Mouse (Mus musculus): ENCODE results near the gene Fuca1. TPM values are rescaled to one million over a fixed set of nuclear protein-coding genes. Genes with fewer than 3 reads are reported as not detected.
"Not testable (repeated sequence)": the region's sequence is repeated elsewhere in the genome, so short reads cannot be mapped to it uniquely, and the experiment has no call there.

Fuca1 gene
- polyA plus RNA-seq, 1 experiment: 29.8 TPM

GRCm38 (mm10) chr4:135934708-135935500, 14.4 kb downstream of the Fuca1 start:
- no peak for TF ChIP-seq MYOG (IDR thresholded peaks at IDR 0.05; ENCODE audit: control insufficient read depth in 1 of 3, insufficient read depth in 1 of 3, insufficient read length in 2 of 3, low read depth in 2 of 3)
- TF ChIP-seq SRF (IDR thresholded peaks at IDR 0.05; ENCODE audit: control insufficient read depth, insufficient read length, low read depth): no peak
- no peak for TF ChIP-seq CEBPB (IDR thresholded peaks at IDR 0.05; ENCODE audit: insufficient read depth, poor library complexity, severe bottlenecking)
- TF ChIP-seq TCF12 (IDR thresholded peaks at IDR 0.05; ENCODE audit: insufficient read depth, poor library complexity, severe bottlenecking): no peak
- TF ChIP-seq USF1 (IDR thresholded peaks at IDR 0.05; ENCODE audit: low read depth): no peak
- no peak for TF ChIP-seq REST (IDR thresholded peaks at IDR 0.05; ENCODE audit: insufficient read depth, insufficient read length)
- TF ChIP-seq POLR2A (IDR thresholded peaks at IDR 0.05; ENCODE audit: insufficient read length, low read depth): no peak
- TF ChIP-seq MYOD1 (IDR thresholded peaks at IDR 0.05; ENCODE audit: control insufficient read depth in 1 of 3, insufficient read length in 2 of 3, low read depth in 2 of 3): no peak
- TF ChIP-seq POLR2AphosphoS2 (IDR thresholded peaks at IDR 0.05; ENCODE audit: insufficient read length, low read depth): no peak
- TF ChIP-seq E2F4 (IDR thresholded peaks at IDR 0.05; ENCODE audit: insufficient read depth): no peak
- Histone ChIP-seq H3ac (ENCODE audit: control insufficient read depth, insufficient read length) (no peak overlapping the region), H3K27me3 (ENCODE audit: control insufficient read depth, insufficient read depth, insufficient read length) (no peaks in the 10 kb centered on the region), H3K4me2 (ENCODE audit: low read depth) (no peak overlapping the region), H3K79me2 (ENCODE audit: control insufficient read depth, insufficient read depth) (no peaks in the 10 kb centered on the region), H3K36me3 (ENCODE audit: control insufficient read depth, insufficient read depth) (peaks cover 11% of the 10 kb centered on the region), H3K4me3 (no peak overlapping the region)

- Histone ChIP-seq H3K79me2 (ENCODE audit: control insufficient read depth, insufficient read depth) (no peaks in the 10 kb centered on the region), H3K4me3 (no peak overlapping the region), H3K27me3 (ENCODE audit: control insufficient read depth, insufficient read depth, insufficient read length) (no peaks in the 10 kb centered on the region), H3K4me2 (ENCODE audit: low read depth) (no peak overlapping the region), H3ac (ENCODE audit: control insufficient read depth, insufficient read length) (no peak overlapping the region), H3K36me3 (ENCODE audit: control insufficient read depth, insufficient read depth) (peaks cover 11% of the 10 kb centered on the region)
- no peak for TF ChIP-seq MYOD1 (IDR thresholded peaks at IDR 0.05; ENCODE audit: control insufficient read depth in 1 of 3, insufficient read length in 2 of 3, low read depth in 2 of 3)
These were observed 15.0 kb downstream of the Fuca1 start for GRCm38 (mm10) chr4:135935502-135935901.

- Histone ChIP-seq H3K4me2 (ENCODE audit: low read depth) (no peak overlapping the region), H3K36me3 (ENCODE audit: control insufficient read depth, insufficient read depth) (peaks cover 5% of the 10 kb centered on the region), H3ac (ENCODE audit: control insufficient read depth, insufficient read length) (no peak overlapping the region), H3K27me3 (ENCODE audit: control insufficient read depth, insufficient read depth, insufficient read length) (no peaks in the 10 kb centered on the region), H3K79me2 (ENCODE audit: control insufficient read depth, insufficient read depth) (no peaks in the 10 kb centered on the region), H3K4me3 (no peak overlapping the region)
- no peak for TF ChIP-seq TCF12 (IDR thresholded peaks at IDR 0.05; ENCODE audit: insufficient read depth, poor library complexity, severe bottlenecking)
- TF ChIP-seq POLR2AphosphoS2 (IDR thresholded peaks at IDR 0.05; ENCODE audit: insufficient read length, low read depth): no peak
- TF ChIP-seq CEBPB (IDR thresholded peaks at IDR 0.05; ENCODE audit: insufficient read depth, poor library complexity, severe bottlenecking): no peak
- TF ChIP-seq SRF (IDR thresholded peaks at IDR 0.05; ENCODE audit: control insufficient read depth, insufficient read length, low read depth): no peak
- TF ChIP-seq MAX (IDR thresholded peaks at IDR 0.05; ENCODE audit: low read depth): no peak
- TF ChIP-seq MYOD1 (IDR thresholded peaks at IDR 0.05; ENCODE audit: control insufficient read depth in 1 of 3, insufficient read length in 2 of 3, low read depth in 2 of 3): no peak
These were observed 18.3 kb downstream of the Fuca1 start for GRCm38 (mm10) chr4:135938858-135939257.

- not testable (repeated sequence) for H3K4me2 ChIP-seq (ENCODE audit: low read depth); H3K27me3 ChIP-seq (ENCODE audit: control insufficient read depth, insufficient read depth, insufficient read length); H3K36me3 ChIP-seq (ENCODE audit: control insufficient read depth, insufficient read depth); H3K79me2 ChIP-seq (ENCODE audit: control insufficient read depth, insufficient read depth); H3K4me3 ChIP-seq; H3ac ChIP-seq (ENCODE audit: control insufficient read depth, insufficient read length)
These were observed 20.5 kb downstream of the Fuca1 start for GRCm38 (mm10) chr4:135941026-135941425.

- Histone ChIP-seq H3K27me3 (ENCODE audit: control insufficient read depth, insufficient read depth, insufficient read length) (no peaks in the 10 kb centered on the region), H3ac (ENCODE audit: control insufficient read depth, insufficient read length) (no peak overlapping the region), H3K79me2 (ENCODE audit: control insufficient read depth, insufficient read depth) (peaks cover 8% of the 10 kb centered on the region), H3K4me2 (ENCODE audit: low read depth) (no peak overlapping the region), H3K4me3 (no peak overlapping the region), H3K36me3 (ENCODE audit: control insufficient read depth, insufficient read depth) (no peaks in the 10 kb centered on the region)
- TF ChIP-seq MYOG (IDR thresholded peaks at IDR 0.05; ENCODE audit: control insufficient read depth in 1 of 3, insufficient read depth in 1 of 3, insufficient read length in 2 of 3, low read depth in 2 of 3) (no peak), TCF3 (IDR thresholded peaks at IDR 0.05; ENCODE audit: insufficient read length, low read depth) (no peak), TCF12 (IDR thresholded peaks at IDR 0.05; ENCODE audit: insufficient read depth, poor library complexity, severe bottlenecking) (no peak), USF1 (IDR thresholded peaks at IDR 0.05; ENCODE audit: low read depth) (no peak), MAX (IDR thresholded peaks at IDR 0.05; ENCODE audit: low read depth) (no peak), REST (IDR thresholded peaks at IDR 0.05; ENCODE audit: insufficient read depth, insufficient read length) (no peak), SRF (IDR thresholded peaks at IDR 0.05; ENCODE audit: control insufficient read depth, insufficient read length, low read depth) (no peak), POLR2AphosphoS2 (IDR thresholded peaks at IDR 0.05; ENCODE audit: insufficient read length, low read depth) (no peak), CEBPB (IDR thresholded peaks at IDR 0.05; ENCODE audit: insufficient read depth, poor library complexity, severe bottlenecking) (no peak), E2F4 (IDR thresholded peaks at IDR 0.05; ENCODE audit: insufficient read depth) (no peak), MYOD1 (IDR thresholded peaks at IDR 0.05; ENCODE audit: control insufficient read depth in 1 of 3, insufficient read length in 2 of 3, low read depth in 2 of 3) (no peak), POLR2A (IDR thresholded peaks at IDR 0.05; ENCODE audit: insufficient read length, low read depth) (no peak)
These were observed 21.7 kb downstream of the Fuca1 start for GRCm38 (mm10) chr4:135942193-135942592.

Measured in myocyte (in vitro differentiated cells).